Mouse (Mus musculus): Measurements from ENCODE around the gene Vps16. TPM values are rescaled to one million over a fixed set of nuclear protein-coding genes. Genes with fewer than 3 reads are reported as not detected.

The Vps16 gene
- polyA plus RNA-seq, 1 experiment from 2014 or later: 119 TPM

GRCm38 (mm10) chr2:130400046-130400445, 24.1 kb upstream of the Vps16 start:
- no peak overlapping the region for H3K9ac ChIP-seq
- no peaks in the 10 kb centered on the region for H3K9me3 ChIP-seq
- no peaks in the 10 kb centered on the region for H3K27me3 ChIP-seq
- ATAC-seq (ENCODE audit: insufficient number of reproducible peaks, insufficient read depth, low FRiP score, low TSS enrichment): no peak
- H3K4me2 ChIP-seq (replicated peaks): no peak overlapping the region
- H3K27ac ChIP-seq: no peak overlapping the region
- WGBS: 93% methylated on average over 1 of the region's 1 CpGs
- peaks cover 27% of the 10 kb centered on the region for H3K4me1 ChIP-seq
- H3K36me3 ChIP-seq: peaks cover 3% of the 10 kb centered on the region; the same call in 1 of the 2 replicates
- no peak overlapping the region for H3K4me3 ChIP-seq

- H3K27me3 ChIP-seq: no peaks in the 10 kb centered on the region
- 85% methylated on average over 4 of the region's 4 CpGs for WGBS
Measured at GRCm38 (mm10) chr2:130401891-130402290, 22.2 kb upstream of the Vps16 start.

GRCm38 (mm10) chr2:130404939-130405338, 19.2 kb upstream of the Vps16 start, which contains the start of the genes Gm28372 and 1700020A23Rik:
TSS of gene Gm28372 (plus strand) at chr2:130405239.
TSS of gene 1700020A23Rik (plus strand) at chr2:130405259.
- WGBS: 89% methylated on average over 1 of the region's 1 CpGs
- no peak for ATAC-seq (ENCODE audit: insufficient number of reproducible peaks, insufficient read depth, low FRiP score, low TSS enrichment)
- H3K9ac ChIP-seq: no peak within 1 kb of the TSS
- no peak within 1 kb of the TSS for H3K4me3 ChIP-seq
- H3K4me1 ChIP-seq: peaks cover 20% of the 10 kb centered on the region
- H3K27me3 ChIP-seq: no peaks in the 10 kb centered on the region
- H3K27ac ChIP-seq: no peak within 1 kb of the TSS
- H3K36me3 ChIP-seq: no peaks in the 10 kb centered on the region
- no peaks in the 10 kb centered on the region for H3K9me3 ChIP-seq
- H3K4me2 ChIP-seq (replicated peaks): no peak within 1 kb of the TSS

More at GRCm38 (mm10) chr2:130401891-130402290, 22.2 kb upstream of the Vps16 start:
- Histone ChIP-seq H3K36me3 (no peaks in the 10 kb centered on the region), H3K4me1 (peaks cover 17% of the 10 kb centered on the region), H3K4me3 (no peak overlapping the region), H3K4me2 (replicated peaks) (no peak overlapping the region), H3K27ac (no peak overlapping the region), H3K9ac (no peak overlapping the region), H3K9me3 (no peaks in the 10 kb centered on the region)
- no peak for ATAC-seq (ENCODE audit: insufficient number of reproducible peaks, insufficient read depth, low FRiP score, low TSS enrichment)

GRCm38 (mm10) chr2:130406178-130406577, 18.0 kb upstream of the Vps16 start, which contains the start of gene Tmem239:
TSS of gene Tmem239 (plus strand) at chr2:130406478.
- Histone ChIP-seq H3K9ac (no peak within 1 kb of the TSS), H3K36me3 (no peaks in the 10 kb centered on the region), H3K4me1 (peaks cover 14% of the 10 kb centered on the region), H3K9me3 (no peaks in the 10 kb centered on the region), H3K27me3 (no peaks in the 10 kb centered on the region), H3K4me3 (no peak within 1 kb of the TSS), H3K27ac (no peak within 1 kb of the TSS), H3K4me2 (replicated peaks) (no peak within 1 kb of the TSS)
- 67% methylated on average over 2 of the region's 2 CpGs for WGBS
- no peak for ATAC-seq (ENCODE audit: insufficient number of reproducible peaks, insufficient read depth, low FRiP score, low TSS enrichment)

GRCm38 (mm10) chr2:130408194-130408593, 15.9 kb upstream of the Vps16 start:
- H3K4me3 ChIP-seq: no peak overlapping the region
- H3K27me3 ChIP-seq: no peaks in the 10 kb centered on the region
- peak overlapping the region; percentile 58; the same call in 1 of the 2 replicates for H3K27ac ChIP-seq
- no peaks in the 10 kb centered on the region for H3K36me3 ChIP-seq
- peaks cover 14% of the 10 kb centered on the region for H3K4me1 ChIP-seq
- no peak overlapping the region for H3K4me2 ChIP-seq (replicated peaks)
- 9% methylated on average over 6 of the region's 6 CpGs for WGBS
- 0 out of 2 replicates have a peak, but pooled peaks have one; percentile 29 for ATAC-seq (ENCODE audit: insufficient number of reproducible peaks, insufficient read depth, low FRiP score, low TSS enrichment)
- no peak overlapping the region for H3K9ac ChIP-seq
- H3K9me3 ChIP-seq: no peaks in the 10 kb centered on the region

- H3K36me3 ChIP-seq: no peaks in the 10 kb centered on the region
- H3K4me1 ChIP-seq: peaks cover 14% of the 10 kb centered on the region
- H3K27me3 ChIP-seq: no peaks in the 10 kb centered on the region
- peak overlapping the region; percentile 51; the same call in 1 of the 2 replicates for H3K27ac ChIP-seq
- H3K4me2 ChIP-seq (replicated peaks): no peak overlapping the region
- no peak overlapping the region for H3K9ac ChIP-seq
- H3K9me3 ChIP-seq: no peaks in the 10 kb centered on the region
- no peak overlapping the region for H3K4me3 ChIP-seq
- peak; percentile 68 for ATAC-seq (ENCODE audit: insufficient number of reproducible peaks, insufficient read depth, low FRiP score, low TSS enrichment)
- WGBS: 30% methylated on average over 16 of the region's 16 CpGs
Measured at GRCm38 (mm10) chr2:130411558-130412495, 12.3 kb upstream of the Vps16 start.

- no peak overlapping the region for H3K9ac ChIP-seq
- no peak for ATAC-seq (ENCODE audit: insufficient number of reproducible peaks, insufficient read depth, low FRiP score, low TSS enrichment)
- H3K9me3 ChIP-seq: no peaks in the 10 kb centered on the region
- peaks cover 14% of the 10 kb centered on the region for H3K4me1 ChIP-seq
- no peak overlapping the region for H3K27ac ChIP-seq
- H3K36me3 ChIP-seq: no peaks in the 10 kb centered on the region
- no peak overlapping the region for H3K4me2 ChIP-seq (replicated peaks)
- no peaks in the 10 kb centered on the region for H3K27me3 ChIP-seq
- H3K4me3 ChIP-seq: no peak overlapping the region
- WGBS: 80% methylated on average over 3 of the region's 3 CpGs
Measured at GRCm38 (mm10) chr2:130412775-130413174, 11.4 kb upstream of the Vps16 start.

GRCm38 (mm10) chr2:130414094-130414856, 9.9 kb upstream of the Vps16 start:
- Histone ChIP-seq H3K4me1 (no peaks in the 10 kb centered on the region), H3K4me2 (replicated peaks) (no peak overlapping the region), H3K27ac (no peak overlapping the region), H3K9ac (no peak overlapping the region), H3K27me3 (no peaks in the 10 kb centered on the region), H3K36me3 (peaks cover 7% of the 10 kb centered on the region), H3K4me3 (no peak overlapping the region), H3K9me3 (no peaks in the 10 kb centered on the region)
- no peak for ATAC-seq (ENCODE audit: insufficient number of reproducible peaks, insufficient read depth, low FRiP score, low TSS enrichment)
- 75% methylated on average over 6 of the region's 6 CpGs for WGBS

- Histone ChIP-seq H3K9ac (no peak overlapping the region), H3K4me2 (replicated peaks) (no peak overlapping the region), H3K4me1 (peaks cover 13% of the 10 kb centered on the region), H3K36me3 (peaks cover 19% of the 10 kb centered on the region), H3K9me3 (no peaks in the 10 kb centered on the region), H3K27ac (no peak overlapping the region), H3K27me3 (no peaks in the 10 kb centered on the region), H3K4me3 (no peak overlapping the region)
- WGBS: 96% methylated on average over 26 of the region's 26 CpGs
- ATAC-seq (ENCODE audit: insufficient number of reproducible peaks, insufficient read depth, low FRiP score, low TSS enrichment): no peak
Measured at GRCm38 (mm10) chr2:130421781-130422620, 2.1 kb upstream of the Vps16 start.

GRCm38 (mm10) chr2:130423397-130424125, 578 bp upstream of the Vps16 start:
- Histone ChIP-seq H3K4me3 (peak overlapping the region; percentile 90), H3K36me3 (peaks cover 18% of the 10 kb centered on the region), H3K9ac (peak overlapping the region; percentile 91), H3K9me3 (no peaks in the 10 kb centered on the region), H3K4me1 (peaks cover 13% of the 10 kb centered on the region), H3K4me2 (replicated peaks) (peak overlapping the region; percentile 75), H3K27ac (peak overlapping the region; percentile 83), H3K27me3 (no peaks in the 10 kb centered on the region)
- ATAC-seq (ENCODE audit: insufficient number of reproducible peaks, insufficient read depth, low FRiP score, low TSS enrichment): peak; percentile 77
- 16% methylated on average over 49 of the region's 49 CpGs for WGBS
